Mouse (Mus musculus): ENCODE data around the gene Tmem33. TPM values are rescaled to one million over a fixed set of nuclear protein-coding genes. Genes with fewer than 3 reads are reported as not detected.

Tmem33 gene
- polyA plus RNA-seq (2012; rRNA removed; ENCODE audit: low replicate concordance), result 123 and 157 TPM in 2 replicates

DNA sequence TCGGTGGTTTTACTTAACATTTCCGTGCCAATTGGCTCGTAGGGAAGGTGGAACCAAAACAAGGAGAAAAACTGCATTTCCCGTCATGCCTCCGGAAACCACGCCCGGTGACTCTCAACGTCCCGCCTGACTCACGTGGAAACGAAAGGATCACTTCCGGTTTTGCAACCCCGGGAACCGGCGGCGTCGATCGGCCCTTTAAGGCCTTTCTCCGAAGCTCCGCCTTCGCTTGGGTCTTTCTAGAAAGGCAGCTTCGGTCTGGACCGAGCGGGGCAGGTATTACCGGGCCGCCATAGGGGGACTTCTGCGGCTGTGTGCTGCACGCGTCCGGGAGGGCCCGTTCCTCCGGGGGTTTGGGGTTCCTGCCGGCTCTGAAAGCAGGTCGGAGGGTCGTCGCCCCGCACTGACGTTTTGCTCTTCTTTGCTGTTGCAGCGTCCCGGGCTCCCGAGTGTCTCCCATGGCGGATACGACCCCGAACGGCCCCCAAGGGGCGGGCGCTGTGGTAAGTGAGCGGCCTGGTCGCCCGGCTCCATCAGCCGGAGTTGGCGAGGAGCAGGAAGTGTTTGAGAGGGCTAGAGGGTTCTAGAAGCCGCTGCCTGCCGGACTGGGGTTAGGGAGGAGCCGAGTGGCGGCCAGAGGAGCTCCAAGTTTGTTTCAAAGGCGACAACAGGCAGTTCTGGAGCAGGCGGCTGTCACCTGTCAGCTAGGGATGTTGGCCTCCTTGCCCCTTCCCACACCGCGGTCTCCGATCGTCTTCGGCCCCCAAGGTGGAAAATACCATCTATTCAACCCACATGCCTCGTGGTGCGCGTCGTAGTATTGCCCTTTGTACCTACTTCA is at the start of gene Tmem33:
Gene Tmem33, plus strand, starts transcription at position 35 of the 841 bp plus-strand sequence.

DNA sequence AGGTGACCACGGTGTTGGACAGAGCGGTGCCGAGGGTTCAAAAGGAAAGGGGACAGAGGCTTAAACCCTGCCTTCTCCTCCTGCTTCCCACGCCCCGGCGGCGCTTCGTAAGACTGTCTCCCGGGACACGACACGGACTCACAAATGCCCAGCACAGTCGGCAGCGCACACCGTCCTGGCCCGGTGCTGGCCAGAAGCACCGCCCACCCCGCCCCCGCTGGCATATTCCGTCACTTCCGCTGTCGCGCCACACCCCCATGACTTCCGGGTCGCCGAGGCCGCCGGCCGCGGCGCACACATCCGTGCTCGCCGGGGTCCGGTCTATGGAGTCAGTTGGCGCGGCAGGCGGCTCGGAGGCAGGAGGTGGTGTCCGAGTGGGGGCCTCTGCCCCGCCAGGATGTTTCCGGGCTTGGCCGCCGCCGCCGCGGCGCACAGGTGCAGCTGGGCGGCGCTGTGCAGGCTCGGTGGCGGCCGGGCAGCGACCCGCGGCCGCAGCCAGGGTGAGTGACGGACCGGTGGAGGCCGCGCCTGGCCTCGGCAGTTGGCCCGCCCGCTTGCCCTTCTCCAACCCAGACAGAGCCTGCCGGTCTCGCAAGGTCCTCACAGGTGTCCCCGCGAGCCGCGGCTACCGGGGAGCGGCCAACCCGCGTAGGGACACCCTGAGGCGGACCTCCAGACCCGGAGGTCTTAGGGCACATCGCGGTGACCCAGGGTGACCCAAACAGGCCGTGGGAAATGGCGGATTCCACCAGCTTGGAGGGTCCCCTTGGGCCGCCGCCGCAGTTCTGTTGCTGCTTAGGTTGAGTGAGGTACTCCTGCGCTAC is 46.5 kb downstream of the Tmem33 start, which contains the start of gene Slc30a9:
Gene Slc30a9, plus strand, starts transcription at position 258 of the 824 bp plus-strand sequence.

Other genes with a start within 250 kb of the Tmem33 start
- not detected in 2 replicates for gene Phox2b, start 161.3 kb upstream of the Tmem33 start, polyA plus RNA-seq (2012; rRNA removed; ENCODE audit: low replicate concordance)
- 19.5 and 31.8 TPM in 2 replicates for gene Slc30a9, start 46.4 kb downstream of the Tmem33 start, polyA plus RNA-seq (2012; rRNA removed; ENCODE audit: low replicate concordance)
- gene Bend4, start 167.7 kb downstream of the Tmem33 start, polyA plus RNA-seq (2012; rRNA removed; ENCODE audit: low replicate concordance), result 1.0 and 1.1 TPM in 2 replicates

All from mammary gland, adult 2 months (tissue).